Mouse (Mus musculus): ENCODE measurements around the gene Rasal2. TPM values are rescaled to one million over a fixed set of nuclear protein-coding genes. Genes with fewer than 3 reads are reported as not detected.

Gene Rasal2
- polyA plus RNA-seq, 1 experiment from 2014 or later: 45.1 TPM

DNA sequence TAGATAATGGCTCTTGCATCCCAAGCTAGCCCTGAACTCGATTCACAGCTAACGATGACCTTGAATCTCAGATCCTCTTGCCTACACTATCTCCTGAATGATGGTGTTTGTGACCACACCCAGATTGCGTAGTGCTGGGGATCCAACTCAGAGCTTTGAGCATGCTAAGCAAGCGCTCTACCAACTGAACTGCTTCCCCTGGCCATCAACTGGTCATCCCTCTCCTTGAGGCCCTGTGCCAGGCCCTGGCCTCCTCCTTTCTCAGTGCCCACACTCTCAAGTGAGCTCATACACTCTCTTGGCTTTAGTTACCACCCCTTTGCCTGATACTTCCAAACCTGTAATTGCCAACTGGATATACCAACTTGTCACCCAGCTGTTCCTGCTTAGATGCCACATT is 22.0 kb upstream of the Rasal2 start:
- 96% methylated on average over 4 of the region's 4 CpGs for WGBS
- no peaks in the 10 kb centered on the region for H3K9me3 ChIP-seq
- H3K9ac ChIP-seq: no peak overlapping the region
- H3K4me1 ChIP-seq (replicated peaks): peaks cover 5% of the 10 kb centered on the region
- no peaks in the 10 kb centered on the region for H3K36me3 ChIP-seq
- no peaks in the 10 kb centered on the region for H3K27me3 ChIP-seq
- no peak overlapping the region for H3K4me2 ChIP-seq
- no peak overlapping the region for H3K4me3 ChIP-seq
- no peak overlapping the region for H3K27ac ChIP-seq
- ATAC-seq (ENCODE audit: low FRiP score): no peak

DNA sequence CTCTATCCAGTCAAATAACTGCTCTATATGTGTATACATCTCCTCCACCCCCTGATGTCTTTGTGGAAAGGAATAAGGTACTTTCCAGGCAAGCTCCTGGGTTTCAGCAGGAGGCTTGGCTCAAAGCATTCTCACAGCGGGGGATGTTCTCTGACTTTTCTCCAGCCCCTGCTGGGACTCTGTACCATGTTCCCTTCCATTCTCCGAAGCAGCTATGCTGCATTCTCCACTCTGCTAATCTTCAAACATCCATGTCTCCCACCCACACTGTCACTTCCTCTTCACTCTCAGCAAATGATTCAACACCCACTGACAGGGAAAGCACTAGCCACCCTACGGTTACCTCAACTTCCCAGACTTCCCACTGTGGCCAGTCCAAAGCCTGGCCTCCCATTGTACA is 20.9 kb upstream of the Rasal2 start:
- Histone ChIP-seq H3K9me3 (no peaks in the 10 kb centered on the region), H3K36me3 (no peaks in the 10 kb centered on the region), H3K4me1 (replicated peaks) (no peaks in the 10 kb centered on the region), H3K9ac (no peak overlapping the region), H3K4me3 (no peak overlapping the region), H3K27me3 (no peaks in the 10 kb centered on the region), H3K27ac (no peak overlapping the region), H3K4me2 (no peak overlapping the region)
- no peak for ATAC-seq (ENCODE audit: low FRiP score)
- 55% methylated on average over 3 of the region's 3 CpGs for WGBS

GRCm38 (mm10) chr1:157428366-157428765 is 16.0 kb upstream of the Rasal2 start:
- Histone ChIP-seq H3K9me3 (no peaks in the 10 kb centered on the region), H3K27ac (no peak overlapping the region), H3K36me3 (no peaks in the 10 kb centered on the region), H3K4me3 (no peak overlapping the region), H3K4me1 (replicated peaks) (peaks cover 9% of the 10 kb centered on the region), H3K4me2 (no peak overlapping the region), H3K27me3 (no peaks in the 10 kb centered on the region), H3K9ac (no peak overlapping the region)
- 93% methylated on average over 3 of the region's 3 CpGs for WGBS
- ATAC-seq (ENCODE audit: low FRiP score): no peak

GRCm38 (mm10) chr1:157427604-157428003 is 15.2 kb upstream of the Rasal2 start:
- 95% methylated on average over 4 of the region's 4 CpGs for WGBS
- Histone ChIP-seq H3K9me3 (no peaks in the 10 kb centered on the region), H3K27ac (no peak overlapping the region), H3K4me3 (no peak overlapping the region), H3K9ac (no peak overlapping the region), H3K4me2 (no peak overlapping the region), H3K27me3 (no peaks in the 10 kb centered on the region), H3K36me3 (no peaks in the 10 kb centered on the region), H3K4me1 (replicated peaks) (peaks cover 9% of the 10 kb centered on the region)
- ATAC-seq (ENCODE audit: low FRiP score): no peak

- Histone ChIP-seq H3K9ac (no peak overlapping the region), H3K4me2 (no peak overlapping the region), H3K4me1 (replicated peaks) (peaks cover 9% of the 10 kb centered on the region), H3K27me3 (no peaks in the 10 kb centered on the region), H3K36me3 (no peaks in the 10 kb centered on the region), H3K4me3 (no peak overlapping the region), H3K27ac (no peak overlapping the region), H3K9me3 (no peaks in the 10 kb centered on the region)
- 63% methylated on average over 1 of the region's 1 CpGs for WGBS
- no peak for ATAC-seq (ENCODE audit: low FRiP score)
Observed at GRCm38 (mm10) chr1:157426933-157427332, 14.5 kb upstream of the Rasal2 start.

- peak overlapping the region; percentile 32 for H3K4me2 ChIP-seq
- no peaks in the 10 kb centered on the region for H3K27me3 ChIP-seq
- peak; percentile 46 for ATAC-seq (ENCODE audit: low FRiP score)
- no peaks in the 10 kb centered on the region for H3K36me3 ChIP-seq
- H3K9me3 ChIP-seq: no peaks in the 10 kb centered on the region
- 42% methylated on average over 8 of the region's 8 CpGs for WGBS
- H3K27ac ChIP-seq: peak overlapping the region; percentile 55; the same call in 1 of the 2 replicates
- H3K4me3 ChIP-seq: no peak overlapping the region
- peaks cover 9% of the 10 kb centered on the region for H3K4me1 ChIP-seq (replicated peaks)
- H3K9ac ChIP-seq: 0 out of 2 replicates have a peak overlapping the region, but pooled peaks have one; percentile 24
Observed at GRCm38 (mm10) chr1:157425741-157426427, 13.5 kb upstream of the Rasal2 start.

DNA sequence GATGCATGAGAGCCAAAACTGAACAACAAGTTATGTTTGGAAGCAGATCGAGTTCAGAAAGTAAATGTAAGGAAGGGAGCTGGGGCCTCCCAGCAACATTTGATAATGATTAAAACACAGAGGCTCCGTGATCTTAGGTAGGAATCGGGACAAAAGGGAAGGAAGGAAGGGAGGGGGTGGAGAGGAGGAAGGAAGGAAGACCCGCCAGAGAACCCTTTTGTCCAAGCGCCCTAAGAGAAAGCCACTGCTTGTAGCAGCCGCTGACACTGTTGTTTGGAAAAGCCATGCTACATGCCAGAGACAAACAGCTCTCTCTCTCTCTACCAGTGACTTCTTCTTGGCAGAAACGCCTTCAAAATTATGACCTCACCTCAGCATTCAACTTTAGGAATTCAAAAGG is 5.5 kb upstream of the Rasal2 start:
- 37% methylated on average over 7 of the region's 7 CpGs for WGBS
- Histone ChIP-seq H3K9ac (no peak overlapping the region), H3K27ac (no peak overlapping the region)

GRCm38 (mm10) chr1:157417414-157417813 is 5.0 kb upstream of the Rasal2 start:
- H3K36me3 ChIP-seq: peaks cover 4% of the 10 kb centered on the region
- 0 out of 2 replicates have a peak, but pooled peaks cover 3% of the 10 kb centered on the region for H3K4me1 ChIP-seq (replicated peaks)
- H3K27me3 ChIP-seq: no peaks in the 10 kb centered on the region
- no peak overlapping the region for H3K9ac ChIP-seq
- H3K4me2 ChIP-seq: no peak overlapping the region
- ATAC-seq (ENCODE audit: low FRiP score): no peak
- 53% methylated on average over 3 of the region's 3 CpGs for WGBS
- H3K4me3 ChIP-seq: no peak overlapping the region
- H3K9me3 ChIP-seq: no peaks in the 10 kb centered on the region
- H3K27ac ChIP-seq: no peak overlapping the region

More for the DNA sequence above, 5.5 kb upstream of the Rasal2 start:
- Histone ChIP-seq H3K36me3 (peaks cover 4% of the 10 kb centered on the region), H3K9me3 (no peaks in the 10 kb centered on the region), H3K4me3 (no peak overlapping the region), H3K4me1 (replicated peaks) (0 out of 2 replicates have a peak, but pooled peaks cover 3% of the 10 kb centered on the region), H3K4me2 (no peak overlapping the region), H3K27me3 (no peaks in the 10 kb centered on the region)
- ATAC-seq (ENCODE audit: low FRiP score): no peak

GRCm38 (mm10) chr1:157416628-157417027 is 4.2 kb upstream of the Rasal2 start:
- H3K36me3 ChIP-seq: peaks cover 4% of the 10 kb centered on the region
- H3K4me3 ChIP-seq: no peak overlapping the region
- WGBS: 86% methylated on average over 2 of the region's 2 CpGs
- H3K27ac ChIP-seq: no peak overlapping the region
- ATAC-seq (ENCODE audit: low FRiP score): no peak
- no peaks in the 10 kb centered on the region for H3K9me3 ChIP-seq
- H3K4me1 ChIP-seq (replicated peaks): 0 out of 2 replicates have a peak, but pooled peaks cover 3% of the 10 kb centered on the region
- H3K4me2 ChIP-seq: no peak overlapping the region
- no peak overlapping the region for H3K9ac ChIP-seq
- no peaks in the 10 kb centered on the region for H3K27me3 ChIP-seq

- no peaks in the 10 kb centered on the region for H3K27me3 ChIP-seq
- H3K27ac ChIP-seq: no peak overlapping the region
- H3K9ac ChIP-seq: no peak overlapping the region
- no peak overlapping the region for H3K4me2 ChIP-seq
- ATAC-seq (ENCODE audit: low FRiP score): no peak
- 85% methylated on average over 3 of the region's 3 CpGs for WGBS
- peaks cover 11% of the 10 kb centered on the region for H3K4me1 ChIP-seq (replicated peaks)
- no peak overlapping the region for H3K4me3 ChIP-seq
- H3K9me3 ChIP-seq: no peaks in the 10 kb centered on the region
- peaks cover 4% of the 10 kb centered on the region for H3K36me3 ChIP-seq
Observed at GRCm38 (mm10) chr1:157415771-157416170, 3.4 kb upstream of the Rasal2 start.

DNA sequence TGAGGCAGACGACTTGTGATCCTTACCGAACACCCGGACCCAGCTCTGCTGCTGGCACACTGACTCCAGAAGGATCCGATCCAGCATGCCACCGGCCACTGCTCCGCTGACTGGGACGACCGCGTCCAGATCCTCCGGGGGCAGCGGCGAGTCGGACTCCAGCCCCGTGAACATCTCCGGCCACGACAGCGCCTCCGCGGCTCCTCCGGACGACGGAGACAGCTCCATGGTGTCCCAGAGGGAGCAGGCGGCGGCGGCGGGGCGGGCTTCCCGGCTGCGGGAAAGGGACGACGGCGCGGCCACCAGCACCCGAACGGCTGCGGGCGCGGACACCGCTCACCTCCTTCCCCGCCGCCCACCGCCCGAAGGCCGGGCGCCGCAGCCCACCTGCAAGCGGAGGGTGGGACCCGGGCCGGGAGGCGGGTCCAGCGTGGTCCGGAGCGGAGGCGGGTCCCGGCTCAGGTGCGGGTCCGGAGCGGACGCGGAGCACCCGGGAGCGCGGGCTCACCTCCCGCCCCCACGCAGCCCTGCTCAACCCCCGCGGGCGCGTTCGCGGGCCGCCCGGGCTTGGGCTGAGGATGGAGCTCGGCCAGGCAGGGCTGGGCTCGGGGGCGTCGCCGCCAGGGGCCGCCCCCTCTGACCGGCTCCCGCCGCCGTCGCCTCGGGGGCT is 549 bp downstream of the Rasal2 start:
- WGBS: 0% methylated on average over 46 of the region's 85 CpGs
- Histone ChIP-seq H3K4me1 (replicated peaks) (peaks cover 22% of the 10 kb centered on the region), H3K27ac (peak overlapping the region; percentile 98), H3K4me3 (peak overlapping the region; percentile 95), H3K4me2 (peak overlapping the region; percentile 80), H3K36me3 (no peaks in the 10 kb centered on the region), H3K9ac (peak overlapping the region; percentile 91), H3K27me3 (no peaks in the 10 kb centered on the region), H3K9me3 (no peaks in the 10 kb centered on the region)
- peak; percentile 93 for ATAC-seq (ENCODE audit: low FRiP score)

- Histone ChIP-seq H3K27ac (peak overlapping the region; percentile 98), H3K4me2 (peak overlapping the region; percentile 80), H3K27me3 (no peaks in the 10 kb centered on the region), H3K4me3 (peak overlapping the region; percentile 95), H3K36me3 (no peaks in the 10 kb centered on the region), H3K4me1 (replicated peaks) (peaks cover 22% of the 10 kb centered on the region), H3K9me3 (no peaks in the 10 kb centered on the region), H3K9ac (peak overlapping the region; percentile 91)
- ATAC-seq (ENCODE audit: low FRiP score): no peak
- under 1% methylated on average over 4 of the region's 4 CpGs for WGBS
Observed at GRCm38 (mm10) chr1:157411341-157411710, 1.1 kb downstream of the Rasal2 start.

GRCm38 (mm10) chr1:157410937-157411336 is 1.5 kb downstream of the Rasal2 start:
- no peak overlapping the region for H3K27ac ChIP-seq
- H3K4me1 ChIP-seq (replicated peaks): peaks cover 22% of the 10 kb centered on the region
- H3K27me3 ChIP-seq: no peaks in the 10 kb centered on the region
- no peaks in the 10 kb centered on the region for H3K36me3 ChIP-seq
- ATAC-seq (ENCODE audit: low FRiP score): no peak
- WGBS: 7% methylated on average over 8 of the region's 8 CpGs
- peak overlapping the region; percentile 91 for H3K9ac ChIP-seq
- no peaks in the 10 kb centered on the region for H3K9me3 ChIP-seq
- peak overlapping the region; percentile 95 for H3K4me3 ChIP-seq
- peak overlapping the region; percentile 80 for H3K4me2 ChIP-seq

All from hindbrain, embryonic 13.5 days (tissue).